Mouse (Mus musculus) lung, adult 2 months (tissue): ENCODE measurements around the gene Alppl2. TPM values are rescaled to one million over a fixed set of nuclear protein-coding genes. Genes with fewer than 3 reads are reported as not detected.
A peak's percentile ranks its signal among the peaks of the same experiment; 100 is the strongest.

Experiments used
- DNase-seq: peaks from one replicate; pipeline ENCODE4 v3.0.0; 2022
- H3K4me1 ChIP-seq: fragments of 200-500 bp; 2 replicates; pipeline ENCODE4 v1.6.1; 2011; ENCODE audit warnings: low read length; ENCODE audit not compliant: control insufficient read depth, insufficient read depth
- H3K4me3 ChIP-seq: fragments of 200-500 bp; replicated peaks from 2 replicates; pipeline ENCODE3; 2011; ENCODE audit warnings: low read depth, mild to moderate bottlenecking, control low read depth, low read length; ENCODE audit errors: extremely low read depth
- CTCF ChIP-seq: fragments of 200-500 bp; IDR thresholded peaks from 2 replicates; pipeline ENCODE4 v1.5.1; 2011; ENCODE audit warnings: mild to moderate bottlenecking, low read length, control low read depth; ENCODE audit not compliant: insufficient read depth
- POLR2A ChIP-seq: fragments of 200-500 bp; IDR thresholded peaks from 2 replicates; pipeline ENCODE4 v1.6.1; 2011; ENCODE audit warnings: low read depth, mild to moderate bottlenecking, control low read depth, low read length, borderline replicate concordance; ENCODE audit errors: extremely low read depth
- WGBS: fragments of 180-500 bp; shearing (Covaris S2); methylation state at CpG from one replicate; pipeline ENCODE4 v1.1.7; 2018; 5-methylcytosine and 5-hydroxymethylcytosine counted together
- polyA plus RNA-seq: library from polyadenylated mRNA; depleted of rRNA; stranded (reverse); fragments of >200 nt; gene quantifications from 2 replicates; pipeline ENCODE4 v1.2.3, GENCODE M21; 2012; rRNA removed

The Alppl2 gene
- polyA plus RNA-seq, 1 experiment, result 0.07 TPM

- no peak for DNase-seq
- 67% methylated on average over 4 of the region's 4 CpGs for WGBS
- no peaks in the 10 kb centered on the region for H3K4me1 ChIP-seq
Measured at GRCm38 (mm10) chr1:87057075-87057474, 32.7 kb downstream of the Alppl2 start.

GRCm38 (mm10) chr1:87051369-87051768 lies 38.4 kb downstream of the Alppl2 start:
- no peak for DNase-seq
- no peaks in the 10 kb centered on the region for H3K4me1 ChIP-seq
- TF ChIP-seq CTCF, result no peak
- TF ChIP-seq POLR2A, result no peak
- no peak overlapping the region for H3K4me3 ChIP-seq
- 85% methylated on average over 4 of the region's 4 CpGs for WGBS

More at GRCm38 (mm10) chr1:87057075-87057474, 32.7 kb downstream of the Alppl2 start:
- no peak for TF ChIP-seq CTCF
- no peak for TF ChIP-seq POLR2A
- no peak overlapping the region for H3K4me3 ChIP-seq

GRCm38 (mm10) chr1:87050700-87051099 lies 39.0 kb downstream of the Alppl2 start:
- no peak for TF ChIP-seq POLR2A
- 81% methylated on average over 1 of the region's 1 CpGs for WGBS
- no peaks in the 10 kb centered on the region for H3K4me1 ChIP-seq
- DNase-seq, result no peak
- no peak overlapping the region for H3K4me3 ChIP-seq

GRCm38 (mm10) chr1:87050072-87050471 lies 39.7 kb downstream of the Alppl2 start:
- Histone ChIP-seq H3K4me3 (no peak overlapping the region), H3K4me1 (no peaks in the 10 kb centered on the region)
- no peak for TF ChIP-seq CTCF
- no peak for TF ChIP-seq POLR2A
- DNase-seq, result no peak
- WGBS, result 78% methylated on average over 3 of the region's 3 CpGs

- Histone ChIP-seq H3K4me1 (no peaks in the 10 kb centered on the region), H3K4me3 (no peak overlapping the region)
- TF ChIP-seq CTCF, result peak; percentile 89
- no peak for TF ChIP-seq POLR2A
- peak; percentile 68 for DNase-seq
- 0% methylated on average over 1 of the region's 1 CpGs for WGBS
Measured at GRCm38 (mm10) chr1:87041814-87042438, 47.8 kb downstream of the Alppl2 start.

GRCm38 (mm10) chr1:87041119-87041518 lies 48.6 kb downstream of the Alppl2 start:
- no peaks in the 10 kb centered on the region for H3K4me1 ChIP-seq
- peak; percentile 79 for DNase-seq
- TF ChIP-seq POLR2A (no peak), CTCF (peak; percentile 66)
- 12% methylated on average over 3 of the region's 3 CpGs for WGBS
- H3K4me3 ChIP-seq, result no peak overlapping the region

- TF ChIP-seq POLR2A, result no peak
- no peak for DNase-seq
- Histone ChIP-seq H3K4me3 (no peak overlapping the region), H3K4me1 (0 out of 2 replicates have a peak, but pooled peaks cover 6% of the 10 kb centered on the region)
- 90% methylated on average over 2 of the region's 2 CpGs for WGBS
Measured at GRCm38 (mm10) chr1:87038477-87039070, 51.2 kb downstream of the Alppl2 start.

Other genes with a start within 250 kb of the Alppl2 start
- gene Alpi, start 11.7 kb upstream of the Alppl2 start, polyA plus RNA-seq, result 0.42 TPM in 1 of 2 replicates, not detected in the other
- gene Akp3, start 35.0 kb upstream of the Alppl2 start, polyA plus RNA-seq, result 0.06 TPM in 1 of 2 replicates, not detected in the other
- not detected in 2 replicates for gene Ecel1, start 66.6 kb upstream of the Alppl2 start, polyA plus RNA-seq
- not detected in 2 replicates for gene Prss56, start 93.4 kb upstream of the Alppl2 start, polyA plus RNA-seq
- gene Chrnd, start 100.7 kb upstream of the Alppl2 start, polyA plus RNA-seq, result 0.56 TPM in 1 of 2 replicates, not detected in the other
- 0.24 TPM in 1 of 2 replicates, not detected in the other for gene Chrng, start 114.7 kb upstream of the Alppl2 start, polyA plus RNA-seq
- gene Eif4e2, start 124.0 kb upstream of the Alppl2 start, polyA plus RNA-seq, result 17.2 and 26.6 TPM in 2 replicates
- 1.7 and 3.0 TPM in 2 replicates for gene Efhd1, start 174.4 kb upstream of the Alppl2 start, polyA plus RNA-seq
- gene Gigyf2, start 237.1 kb upstream of the Alppl2 start, polyA plus RNA-seq, result 20.2 and 30.4 TPM in 2 replicates